In genomic region chr13:42538046-42538445, GRCm38 (mm10) we compare ENCODE assay signal across 21 mouse cellular contexts.
DNase-seq lines count a peak whose midpoint lies in the region; TF ChIP-seq lines count a peak whose summit lies in the region.
"Had no signal": no experiment of that assay in that cellular context is flagged by ENCODE, and none has a peak within 500 bp of the region (broad histone marks: within the 10 kb centered on the region; RNA-seq: fewer than 3 reads in every experiment).

No protein-coding gene starts in this region.

- H3K9me3 ChIP-seq in heart, embryonic 10.5 days: peaks cover 6% of the 10 kb centered on the region; the same call in 1 of the 2 replicates
- H3K9me3 ChIP-seq: forebrain, embryonic 13.5 days; hindbrain, embryonic 12.5 days; hindbrain, embryonic 15.5 days had no signal

- H3K27ac ChIP-seq in gastrocnemius, adult 2 months: peak overlapping the region; percentile 50
- H3K27ac ChIP-seq in heart, embryonic 10.5 days: no peak overlapping the region
- H3K27ac ChIP-seq: forebrain, embryonic 10.5 days; forebrain, embryonic 13.5 days; heart, embryonic 13.5 days; hindbrain, embryonic 12.5 days; hindbrain, embryonic 15.5 days had no signal

- WGBS in heart, embryonic 10.5 days: 77% methylated on average over 2 of the region's 2 CpGs

- no peaks in the 10 kb centered on the region for H3K4me1 ChIP-seq in heart, embryonic 10.5 days
- H3K4me1 ChIP-seq: forebrain, embryonic 10.5 days; forebrain, embryonic 13.5 days; hindbrain, embryonic 12.5 days; hindbrain, embryonic 15.5 days had no signal

- H3K36me3 ChIP-seq in heart, embryonic 10.5 days: no peaks in the 10 kb centered on the region
- H3K36me3 ChIP-seq: forebrain, embryonic 10.5 days; heart, embryonic 13.5 days; hindbrain, embryonic 12.5 days; hindbrain, embryonic 15.5 days had no signal

- TF ChIP-seq CTCF in gastrocnemius, adult 2 months (IDR thresholded peaks at IDR 0.05): no peak

- no peaks in the 10 kb centered on the region for H3K27me3 ChIP-seq in heart, embryonic 10.5 days (ENCODE audit: insufficient read depth, poor library complexity, severe bottlenecking)
- H3K27me3 ChIP-seq: forebrain, embryonic 13.5 days; heart, embryonic 13.5 days; hindbrain, embryonic 12.5 days; hindbrain, embryonic 15.5 days had no signal

- H3K4me3 ChIP-seq in gastrocnemius, adult 2 months: no peak overlapping the region
- H3K4me3 ChIP-seq in heart, embryonic 10.5 days: no peak overlapping the region
- H3K4me3 ChIP-seq: forebrain, embryonic 10.5 days; forebrain, embryonic 13.5 days; heart, embryonic 13.5 days; hindbrain, embryonic 12.5 days; hindbrain, embryonic 15.5 days had no signal

- intact Hi-C loops in gastrocnemius, adult 2 months (cut with DNase I): no loop called here
- intact Hi-C loops in gastrocnemius, postnatal 36 days (cut with DNase I): no loop called here

- no peak for DNase-seq in gastrocnemius, adult 2 months
- DNase-seq in gastrocnemius, postnatal 36 days: no peak
- peak; percentile 30 to 55 for DNase-seq in heart, adult 9 months (ENCODE audit: low spot score in 2 of 2)
- DNase-seq in heart, embryonic 10.5 days (ENCODE audit: low spot score): no peak
- DNase-seq in 3T3-L1 (ENCODE audit: low read depth, low spot score): peak; percentile 43
- DNase-seq in skeletal muscle tissue, adult 2 months (ENCODE audit: low read depth, low spot score): peak; percentile 47
- no peak for DNase-seq in thymus, adult 18-20 months
- DNase-seq: adrenal gland, adult 2 months; adrenal gland, postnatal 14 days; cerebellum, adult 11 months; cerebellum, adult 8-10 months; cerebellum, postnatal 14 days; gastrocnemius, postnatal 25 days; heart, adult 11 months; heart, postnatal 14 days; kidney, adult 2 months had no signal

Comparison
In these comparisons a context has a peak if more than half of its experiments do, and no peak if none do; other contexts are left out.
1. DNase-seq: peak in heart, adult 9 months (2 of 2), 3T3-L1 (single experiment) and skeletal muscle tissue, adult 2 months (single experiment); none in gastrocnemius, adult 2 months (single experiment), gastrocnemius, postnatal 36 days (0 of 2), heart, embryonic 10.5 days (single experiment) and thymus, adult 18-20 months (0 of 2).